Mouse (Mus musculus) 3T3-L1 (cell line): Measurements from ENCODE around the gene Vapa.

ENCODE experiments used
- DNase-seq: peaks from one replicate; pipeline ENCODE4 v3.0.0-alpha.2; 2015; ENCODE audit warnings: low read depth, low spot score

Gene Vapa

DNA sequence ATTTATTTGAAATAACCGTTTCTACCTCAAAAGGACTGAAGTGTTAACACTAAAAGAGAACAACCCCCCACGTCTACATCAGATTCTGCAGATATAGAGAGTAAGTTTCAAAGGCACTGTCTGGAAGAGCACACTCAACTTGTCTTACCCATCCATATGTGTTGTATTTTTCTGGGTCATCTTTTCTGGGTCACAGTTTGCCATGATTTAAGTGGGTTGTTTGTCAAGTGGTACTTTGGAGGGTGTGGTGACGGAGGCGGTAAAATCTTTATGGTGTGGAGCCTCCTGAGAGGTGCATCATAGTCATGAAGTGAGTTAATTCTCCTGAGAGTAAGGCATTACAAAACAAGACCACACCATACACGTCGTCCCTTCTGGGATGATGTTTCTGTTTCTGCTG is 12.2 kb upstream of the Vapa start:
- DNase-seq: no peak

DNA sequence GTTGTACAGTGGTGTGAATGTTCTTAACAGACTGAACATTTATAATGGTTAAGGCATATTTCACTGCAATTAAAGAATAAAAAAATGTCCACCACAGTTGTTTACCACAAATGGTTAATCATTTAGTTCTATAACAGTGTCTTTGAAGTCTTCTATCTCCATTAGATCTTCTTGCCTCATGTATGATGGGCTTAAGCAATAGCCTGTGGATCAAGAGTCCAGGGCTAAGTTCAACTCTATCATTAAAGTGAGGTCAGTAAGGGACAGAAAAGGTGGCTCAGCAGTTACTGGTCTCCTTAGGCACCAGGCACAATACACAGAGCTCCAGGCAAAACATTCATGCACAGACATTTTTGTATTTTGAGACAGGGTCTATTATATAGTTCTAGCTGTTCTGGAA is 9.8 kb upstream of the Vapa start:
- no peak for DNase-seq

DNA sequence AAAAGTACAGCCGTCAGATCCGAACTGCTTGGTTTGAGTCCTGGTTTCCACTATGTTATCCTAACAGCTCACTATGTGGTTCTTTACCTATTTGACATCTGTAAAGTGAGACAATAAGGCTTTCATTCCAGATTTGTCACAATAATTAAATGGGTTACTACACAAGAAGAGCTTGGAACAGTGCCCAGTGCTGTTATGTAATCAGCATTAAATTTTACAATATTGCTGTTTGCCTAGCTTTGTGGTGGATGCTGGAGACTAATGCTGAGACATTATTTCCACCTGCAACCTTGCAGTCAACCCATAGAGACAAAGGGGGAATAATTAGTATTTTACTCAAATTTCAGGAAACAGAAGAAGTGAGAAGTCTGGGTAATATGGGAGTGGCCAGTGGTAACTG is 5.1 kb upstream of the Vapa start:
- DNase-seq: no peak

DNA sequence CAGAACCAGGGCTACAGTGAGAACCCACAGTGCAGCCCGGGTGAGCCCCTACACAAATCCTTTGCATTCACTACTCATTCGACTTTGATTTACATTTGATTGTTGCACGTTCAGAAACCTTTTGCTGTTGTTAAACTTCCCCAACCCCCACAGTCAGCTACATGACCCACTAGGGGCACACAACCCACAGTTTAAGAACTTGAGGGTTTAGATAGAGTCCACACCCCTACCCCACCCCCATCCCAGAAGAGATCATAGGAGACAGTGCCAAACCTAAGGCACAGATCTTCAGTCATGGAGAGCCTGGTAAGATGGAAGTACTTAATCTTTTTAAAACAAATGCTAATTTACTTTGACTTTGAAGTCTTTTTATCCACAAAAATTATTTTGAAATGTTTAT is 2.3 kb upstream of the Vapa start:
- no peak for DNase-seq

DNA sequence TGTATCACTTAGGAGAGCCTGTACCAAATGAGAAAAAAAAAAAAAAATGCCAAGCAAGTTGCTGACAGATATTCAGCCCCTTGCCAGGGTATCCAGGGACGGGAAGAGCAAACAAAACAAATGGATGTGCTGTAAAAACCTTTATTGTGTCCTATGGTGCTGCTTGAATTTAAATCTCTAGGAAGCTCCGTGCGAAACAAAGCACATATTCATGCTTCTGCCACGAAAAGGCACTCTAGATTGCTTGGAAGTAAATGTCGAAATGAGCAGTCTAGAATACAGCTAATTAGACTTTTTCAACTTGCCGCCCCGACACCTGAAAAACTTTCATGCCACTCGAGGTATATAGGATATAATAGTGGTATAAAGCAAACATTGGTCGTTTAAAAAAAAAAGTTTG is 1.1 kb upstream of the Vapa start:
- DNase-seq: no peak

DNA sequence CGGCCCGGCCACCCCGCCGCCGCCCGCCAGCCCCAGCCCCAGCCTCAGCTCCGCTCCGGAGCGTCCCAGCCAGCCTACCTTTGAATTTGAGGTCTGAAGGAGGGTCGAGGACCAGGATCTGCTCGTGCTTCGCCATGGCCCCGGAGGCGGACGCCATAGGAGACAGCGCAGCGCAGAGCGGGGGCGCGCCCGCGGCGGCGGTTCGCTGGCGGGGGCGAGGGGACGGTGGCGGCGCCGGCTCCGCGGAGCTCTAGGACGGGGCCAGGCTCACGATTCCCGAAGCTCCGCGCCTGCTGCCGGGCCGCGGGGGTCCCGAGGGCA is 253 bp downstream of the Vapa start:
- no peak for DNase-seq

DNA sequence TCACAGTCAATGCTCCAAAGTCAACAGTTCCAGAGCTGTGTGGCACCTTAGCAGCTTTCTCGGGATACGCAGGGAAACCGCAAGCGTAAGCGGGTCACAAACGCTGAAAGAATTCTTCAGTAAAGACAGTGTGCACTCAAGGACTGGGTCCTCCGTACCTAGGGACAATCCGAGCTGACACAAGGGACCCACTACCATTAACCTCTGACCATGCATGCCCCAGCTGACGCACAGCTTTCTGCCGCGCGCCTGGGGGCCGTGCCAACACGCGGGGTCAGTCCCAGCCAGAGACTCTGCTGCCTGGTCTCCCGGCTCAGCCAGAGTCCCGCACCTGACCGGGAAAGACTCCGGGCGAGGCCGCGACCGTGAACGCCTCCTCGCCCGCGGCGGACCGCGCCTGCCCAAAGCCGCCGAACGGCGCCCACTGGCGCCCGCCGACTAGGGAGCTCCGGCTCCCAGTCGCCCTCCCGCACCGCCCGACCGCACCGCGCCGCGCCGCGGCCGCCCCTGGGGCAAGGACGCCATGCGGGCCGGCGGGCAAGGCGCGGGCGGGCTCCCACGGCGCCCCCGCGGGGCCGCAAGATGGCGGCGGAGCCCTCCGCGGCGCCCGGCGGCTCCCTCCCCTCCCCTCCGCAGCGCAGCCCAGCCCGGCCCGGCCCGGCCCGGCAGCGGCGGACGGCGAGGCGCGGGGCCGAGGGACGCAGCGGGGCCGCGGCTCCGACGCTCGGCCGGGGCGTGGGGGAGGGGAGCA is 789 bp downstream of the Vapa start:
- DNase-seq: peak; percentile 43

DNA sequence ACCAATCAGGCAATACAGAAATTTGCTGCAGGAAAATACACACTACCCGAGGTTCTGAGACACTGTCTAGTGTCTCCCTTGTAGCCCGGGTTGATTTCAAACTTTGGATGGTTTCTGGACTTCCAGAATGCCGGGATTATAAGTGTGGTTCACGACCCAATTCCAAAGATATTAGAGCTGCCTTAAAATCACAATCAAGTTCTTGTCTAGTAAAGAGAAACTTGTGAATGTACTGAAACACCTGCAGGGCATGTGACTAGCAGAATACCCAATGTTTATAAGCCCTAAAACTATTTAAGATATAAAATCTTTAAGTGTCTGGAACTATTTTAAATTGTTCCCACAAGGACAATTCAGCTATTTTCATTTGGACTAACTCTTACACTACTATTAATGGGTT is 1.6 kb downstream of the Vapa start:
- peak; percentile 35 for DNase-seq

DNA sequence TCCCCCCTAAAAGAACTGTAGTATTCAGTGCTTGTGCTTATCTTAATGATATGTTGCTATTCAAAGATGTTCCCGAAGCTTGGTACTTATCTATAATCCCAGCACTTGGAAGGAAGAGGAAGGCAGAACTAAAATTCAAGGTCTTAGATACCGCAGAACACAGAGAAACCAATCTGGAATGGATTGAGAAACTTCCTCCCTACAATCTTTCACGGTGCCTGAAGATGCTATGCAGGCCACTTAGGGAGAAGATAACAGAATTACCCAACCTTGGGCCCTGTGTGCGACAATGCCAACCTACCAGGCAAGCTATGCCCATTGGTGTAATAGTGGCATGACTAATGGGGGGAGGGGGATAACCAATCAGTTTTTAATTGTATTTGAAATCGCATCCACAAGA is 4.6 kb downstream of the Vapa start:
- no peak for DNase-seq

DNA sequence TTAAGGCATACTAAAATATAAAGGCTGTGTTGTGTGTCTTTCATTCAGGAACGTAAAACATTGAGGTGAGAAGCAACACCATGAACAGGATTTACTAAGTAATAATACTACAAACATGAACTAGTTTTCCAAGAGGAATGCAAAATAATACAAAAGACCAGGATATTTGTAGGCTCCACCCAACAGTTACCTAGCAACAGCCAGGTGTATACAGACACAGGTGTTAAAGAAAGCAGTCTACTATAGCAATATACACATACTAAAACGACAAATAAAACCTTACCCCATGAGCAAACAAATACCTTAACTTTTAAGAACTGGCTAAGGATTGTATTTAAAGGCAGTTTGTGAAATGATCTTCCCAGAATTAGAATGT is 5.1 kb downstream of the Vapa start:
- DNase-seq: no peak

DNA sequence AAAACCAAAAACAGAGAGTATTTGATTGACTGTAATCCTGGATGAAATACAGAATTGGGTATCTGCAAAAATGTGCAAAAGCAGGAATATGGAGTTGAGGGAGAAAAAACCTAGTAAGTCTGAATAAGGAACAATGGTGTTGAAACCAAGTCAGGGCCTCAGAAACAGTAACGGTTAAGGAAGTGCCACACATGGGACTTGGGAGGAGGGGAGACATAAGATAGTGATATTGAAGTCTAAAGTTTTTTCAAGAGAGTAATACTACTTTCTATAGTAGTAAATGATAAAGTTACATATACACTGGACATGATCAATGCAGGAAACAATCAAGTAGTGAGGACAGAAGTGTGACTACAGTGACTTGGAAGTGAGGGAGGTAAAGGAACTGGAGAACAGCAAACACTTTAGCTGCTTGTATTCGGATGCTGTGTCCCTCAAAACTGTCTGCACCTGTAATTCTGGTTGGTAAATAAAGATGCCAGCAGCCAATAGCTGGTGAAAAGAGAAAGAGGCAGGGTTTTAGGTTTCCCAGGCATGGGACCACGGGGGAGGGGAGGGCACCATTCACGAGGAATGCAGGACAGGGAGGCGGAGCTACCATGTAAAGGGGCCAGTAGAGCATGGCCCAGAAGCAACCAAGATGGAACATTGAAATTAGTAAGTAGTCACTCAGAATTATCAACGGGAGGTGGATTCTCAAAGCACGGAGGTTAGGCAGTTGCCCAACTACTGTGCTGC is 5.6 kb downstream of the Vapa start:
- no peak for DNase-seq

DNA sequence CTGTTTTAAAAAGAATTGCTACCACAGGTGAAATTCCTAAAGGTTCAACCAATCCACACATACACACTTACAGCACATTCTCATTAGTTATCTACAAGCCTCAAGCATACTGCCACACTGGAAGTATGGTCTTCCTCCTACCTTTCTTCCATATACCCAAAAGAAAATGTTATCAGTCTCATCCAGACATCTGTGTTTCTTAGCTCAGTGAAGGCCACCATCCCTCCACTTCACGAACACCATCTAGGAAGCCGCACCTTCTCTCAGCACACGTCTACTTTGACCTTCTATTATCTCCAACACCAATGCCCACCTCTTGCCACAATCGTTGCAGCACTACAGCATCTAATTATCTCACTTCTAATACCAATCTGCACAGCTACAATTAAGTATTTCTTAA is 7.3 kb downstream of the Vapa start:
- DNase-seq: no peak

DNA sequence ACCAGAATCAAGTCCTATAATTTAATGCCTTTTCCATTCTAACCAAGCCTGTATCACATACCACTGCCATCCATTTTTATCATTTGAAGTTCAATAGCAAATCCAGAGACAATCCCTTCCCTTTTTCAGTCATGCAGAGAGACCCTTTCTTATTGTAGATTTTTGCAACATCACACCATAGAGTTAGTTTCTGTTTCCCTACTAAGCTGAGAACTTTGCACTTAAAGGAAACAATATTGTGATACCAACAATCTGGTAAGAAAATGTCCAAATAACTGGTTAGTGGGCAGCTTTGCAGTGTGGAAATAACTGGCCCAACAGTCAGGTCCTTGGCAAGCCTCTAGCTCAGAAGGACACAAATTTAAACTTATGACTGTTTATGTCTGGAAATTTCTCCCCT is 8.5 kb downstream of the Vapa start:
- DNase-seq: no peak

DNA sequence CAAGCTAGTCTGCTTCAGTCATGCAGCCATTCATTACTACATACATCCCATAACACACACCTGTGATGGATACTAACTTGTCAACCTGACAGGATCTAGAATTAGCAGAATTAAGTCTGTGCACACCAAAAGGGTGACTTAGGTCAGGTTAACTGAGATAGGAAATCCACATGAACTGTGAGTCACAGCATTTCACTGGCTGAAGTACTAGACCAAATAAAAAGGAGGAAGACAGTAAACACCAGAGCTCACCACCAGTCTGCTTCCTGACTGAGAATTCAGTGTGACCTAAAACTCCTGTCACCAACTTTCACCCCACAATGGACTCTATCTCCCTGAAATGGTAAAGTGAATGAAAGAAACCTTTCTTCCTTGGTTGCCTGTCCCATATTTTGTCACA is 9.0 kb downstream of the Vapa start:
- DNase-seq: peak; percentile 42

DNA sequence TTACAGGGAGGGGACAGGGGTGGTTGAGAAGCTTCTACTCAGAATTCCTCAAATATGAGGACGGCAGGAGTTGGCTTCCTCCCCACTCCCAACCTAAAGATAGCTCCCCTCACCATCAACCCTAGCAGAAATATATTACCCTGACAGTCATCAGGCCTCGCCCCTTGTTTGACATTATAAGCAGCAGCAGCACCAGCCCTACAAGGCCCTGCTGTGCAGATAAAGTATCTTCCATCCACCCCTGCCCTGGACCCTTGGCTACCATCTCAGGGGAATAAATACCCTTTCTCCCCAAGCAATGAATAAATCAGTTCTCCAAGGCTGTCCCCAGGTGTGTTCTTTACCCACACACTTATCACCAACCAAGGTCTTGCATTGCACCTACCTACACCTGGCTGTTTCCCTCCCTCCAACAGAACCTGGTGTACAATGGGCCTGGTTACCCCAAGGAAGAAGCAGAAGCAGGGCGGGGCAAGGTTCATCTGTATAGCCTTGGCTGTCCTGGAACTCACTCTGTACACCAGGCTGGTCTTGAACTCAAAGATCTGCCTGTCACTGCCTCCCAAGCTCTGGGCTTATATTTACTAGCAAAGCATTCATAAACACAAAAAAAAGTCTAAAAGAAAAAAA is 15.4 kb downstream of the Vapa start:
- no peak for DNase-seq

DNA sequence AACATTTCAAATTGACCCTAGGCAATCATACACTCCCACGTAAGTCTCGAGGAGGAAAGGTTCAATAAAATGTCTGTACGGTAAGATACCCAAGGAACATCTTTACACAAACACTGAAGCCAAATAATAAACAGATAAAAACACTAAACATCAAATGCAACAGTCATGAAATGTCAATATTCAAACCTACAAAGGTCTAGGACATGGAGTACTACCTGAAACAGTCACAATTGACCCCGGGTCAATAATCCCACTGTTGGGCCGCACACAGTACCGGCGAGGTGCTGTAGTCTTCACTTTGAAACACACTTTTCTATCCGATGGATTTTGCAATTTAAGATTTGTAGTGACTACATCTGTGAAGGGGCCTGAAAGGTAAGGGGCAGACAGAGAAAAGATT is 18.7 kb downstream of the Vapa start:
- no peak for DNase-seq

DNA sequence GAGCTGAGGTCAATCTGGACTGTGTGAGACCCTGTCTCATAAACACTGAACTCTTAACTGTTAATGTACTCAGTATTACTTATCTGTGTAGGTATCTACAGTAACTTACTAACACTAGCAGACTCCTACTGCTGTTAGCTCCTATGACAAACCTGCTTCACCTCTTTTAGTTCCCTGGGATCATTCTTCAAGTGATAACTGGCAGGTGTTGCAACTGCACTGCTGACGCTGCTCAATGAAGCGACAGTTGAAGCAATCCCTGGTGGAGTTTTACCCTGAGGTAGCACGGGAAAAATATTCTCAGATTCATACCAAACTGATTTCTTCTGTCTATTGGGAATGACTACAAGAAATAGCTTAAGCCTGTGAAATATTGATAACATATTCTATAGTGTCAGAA is 26.5 kb downstream of the Vapa start:
- DNase-seq: no peak

DNA sequence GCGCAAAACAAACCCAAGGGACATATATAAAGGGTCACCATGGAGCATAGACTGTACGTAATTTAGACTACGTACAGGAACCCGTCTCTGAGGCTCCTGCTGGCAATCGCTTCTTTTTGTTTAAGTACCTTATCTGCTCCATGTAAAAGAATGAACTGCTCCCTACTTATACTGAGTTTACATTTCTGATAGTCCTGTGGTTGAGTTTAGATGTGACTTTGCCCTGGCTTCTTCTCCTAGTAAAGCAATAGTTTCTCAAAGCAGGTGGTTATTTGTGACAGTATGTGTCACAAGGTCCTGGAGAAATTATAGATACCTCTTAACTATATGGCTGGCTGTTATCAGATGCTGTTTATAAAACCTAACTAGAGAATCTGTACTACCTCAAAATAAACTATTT is 31.9 kb downstream of the Vapa start:
- no peak for DNase-seq

DNA sequence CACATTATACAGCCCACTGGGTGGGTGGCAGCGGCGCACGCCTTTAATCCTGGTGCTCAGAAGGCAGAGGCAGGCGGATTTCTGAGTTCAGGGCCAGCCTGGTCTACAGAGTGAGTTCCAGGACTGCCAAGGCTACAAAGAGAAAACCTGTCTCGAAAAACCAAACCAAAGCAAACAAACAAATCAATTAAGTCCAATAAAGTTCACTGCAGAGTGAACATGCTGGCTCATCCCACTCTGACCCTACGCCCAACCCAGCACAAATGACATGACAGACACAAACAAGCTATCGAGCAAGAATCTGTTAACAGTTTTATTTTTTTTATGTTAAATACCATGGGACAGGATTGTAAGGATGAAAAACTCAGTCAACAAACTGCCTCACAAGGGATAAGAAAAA is 33.6 kb downstream of the Vapa start:
- DNase-seq: no peak

DNA sequence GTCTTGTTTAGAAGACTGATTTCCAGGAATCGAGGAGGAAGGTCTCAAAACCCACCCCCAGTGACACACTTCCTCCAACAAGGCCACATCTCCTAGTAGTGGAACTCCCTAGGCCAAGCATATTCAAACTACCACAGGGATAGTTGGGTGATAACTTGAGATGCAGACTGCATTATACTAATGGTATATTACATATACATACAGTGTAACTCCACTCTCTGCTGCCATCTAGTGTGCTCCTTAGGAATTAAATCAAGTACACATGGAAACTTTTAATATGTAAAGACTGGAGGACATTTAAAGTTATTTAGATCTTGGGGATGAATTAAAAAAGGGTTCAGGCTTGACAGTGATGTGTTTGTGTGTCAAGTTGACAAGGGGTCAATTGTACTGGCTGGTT is 38.0 kb downstream of the Vapa start:
- peak; percentile 82 for DNase-seq

DNA sequence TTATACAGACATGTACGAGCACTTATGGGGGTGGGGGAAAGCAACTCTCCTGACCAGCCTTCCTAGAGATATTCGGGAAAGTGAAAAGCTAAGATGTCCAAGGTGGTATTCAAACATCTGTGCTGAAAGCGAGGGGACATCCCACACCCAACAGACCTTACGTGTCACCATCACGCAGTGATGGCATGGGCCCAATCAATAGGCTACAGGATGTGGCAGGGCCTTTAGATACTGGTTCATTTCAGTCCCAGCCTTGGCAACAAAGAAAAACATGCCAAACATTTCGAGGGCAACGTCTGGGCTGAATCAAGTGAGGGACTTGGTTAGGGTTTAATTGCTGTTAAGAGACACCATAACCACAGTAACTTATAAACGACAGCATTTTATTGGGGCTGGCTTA is 38.5 kb downstream of the Vapa start:
- DNase-seq: no peak

DNA sequence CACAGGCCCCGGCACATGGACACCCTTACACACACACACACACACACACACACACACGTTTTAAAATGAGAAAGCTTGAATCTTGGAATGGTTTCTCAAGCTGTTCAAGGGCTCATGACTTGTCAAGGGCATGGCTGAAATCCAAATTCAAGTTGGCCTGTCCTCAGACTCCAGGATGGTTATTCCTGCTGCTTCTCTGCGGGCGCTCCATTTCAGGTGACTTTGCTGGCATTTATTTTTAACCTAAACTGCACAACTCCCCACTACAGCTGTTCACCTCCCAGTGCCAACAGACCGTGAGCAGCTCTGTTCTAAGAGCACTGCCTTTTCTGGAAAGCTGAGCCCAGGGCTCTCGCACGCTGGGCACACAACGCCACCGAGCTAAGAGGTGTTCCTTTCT is 41.5 kb downstream of the Vapa start:
- no peak for DNase-seq

DNA sequence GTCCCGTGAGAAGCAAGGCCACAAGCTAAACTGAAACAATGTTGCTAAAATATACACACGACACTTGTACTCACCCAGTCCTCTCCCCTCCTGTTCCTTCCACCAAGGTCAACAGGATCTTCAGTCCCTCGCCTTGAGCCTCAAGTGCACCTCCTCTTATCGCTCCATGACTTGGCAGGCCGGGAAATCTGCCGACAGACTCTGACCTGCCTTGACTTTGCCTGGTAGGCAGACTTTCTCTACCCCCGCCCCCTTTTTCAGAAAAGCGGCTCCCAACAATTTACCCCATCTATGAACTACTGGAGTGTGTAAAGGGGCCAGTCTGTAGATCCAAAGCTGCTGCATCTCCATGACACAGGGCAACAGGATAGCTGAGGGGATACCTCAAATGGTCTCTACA is 41.9 kb downstream of the Vapa start:
- no peak for DNase-seq
